Mouse (Mus musculus) naive thymus-derived CD4-positive, alpha-beta T cell, adult 5 months (primary cell): Measurements from ENCODE around the gene Clpx. TPM values are rescaled to one million over a fixed set of nuclear protein-coding genes. Genes with fewer than 3 reads are reported as not detected.

Experiments
- polyA plus RNA-seq: library from polyadenylated mRNA; unstranded; fragments of 100-300 nt; shearing (Covaris generic); gene quantifications from one replicate; pipeline ENCODE4 v1.2.1, GENCODE M21; 2017

Clpx gene
- polyA plus RNA-seq: 39.0 TPM

DNA sequence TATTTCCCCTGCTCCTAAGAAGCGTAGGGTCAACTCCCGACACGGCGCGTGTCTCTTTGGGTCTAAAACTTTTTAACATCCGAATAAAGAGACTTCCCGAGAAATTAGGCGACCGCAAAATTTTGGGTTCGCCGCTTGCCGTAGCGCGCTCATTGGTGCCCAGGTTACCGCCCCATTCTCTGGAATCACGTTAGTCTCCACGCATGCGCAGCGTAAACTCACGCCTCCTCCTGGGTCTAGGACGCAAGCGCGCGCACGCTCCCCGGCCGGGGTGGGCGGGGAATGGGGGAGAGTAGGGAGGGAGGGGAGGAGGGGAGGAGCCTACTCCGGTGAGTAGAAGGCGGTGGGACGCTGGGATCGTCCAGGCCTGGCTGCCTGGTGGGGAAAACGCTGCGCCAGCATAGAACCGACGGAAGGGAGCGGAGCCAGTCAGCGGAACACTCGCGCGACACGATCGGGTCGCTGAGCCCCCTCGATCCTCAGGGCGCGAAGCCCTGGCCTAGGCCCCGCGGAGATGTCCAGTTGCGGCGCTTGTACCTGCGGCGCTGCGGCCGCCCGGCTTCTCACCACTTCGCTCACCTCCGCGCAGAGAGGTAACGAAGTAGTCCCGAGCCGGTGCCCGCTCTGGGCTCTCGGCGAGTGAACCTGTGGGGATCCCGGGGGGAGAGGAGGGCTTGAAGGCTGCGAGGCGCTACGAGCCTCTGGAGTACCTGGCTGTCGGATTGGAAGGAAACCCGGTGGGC lies at the start of gene Clpx:
Gene Clpx (plus strand): TSS at position 288 of the 743 bp plus-strand sequence.

GRCm38 (mm10) chr9:65264959-65265358 lies 29.1 kb upstream of the Clpx start, which contains the start of gene Cilp:
Gene Cilp, plus strand, starts transcription at chr9:65265180.

DNA sequence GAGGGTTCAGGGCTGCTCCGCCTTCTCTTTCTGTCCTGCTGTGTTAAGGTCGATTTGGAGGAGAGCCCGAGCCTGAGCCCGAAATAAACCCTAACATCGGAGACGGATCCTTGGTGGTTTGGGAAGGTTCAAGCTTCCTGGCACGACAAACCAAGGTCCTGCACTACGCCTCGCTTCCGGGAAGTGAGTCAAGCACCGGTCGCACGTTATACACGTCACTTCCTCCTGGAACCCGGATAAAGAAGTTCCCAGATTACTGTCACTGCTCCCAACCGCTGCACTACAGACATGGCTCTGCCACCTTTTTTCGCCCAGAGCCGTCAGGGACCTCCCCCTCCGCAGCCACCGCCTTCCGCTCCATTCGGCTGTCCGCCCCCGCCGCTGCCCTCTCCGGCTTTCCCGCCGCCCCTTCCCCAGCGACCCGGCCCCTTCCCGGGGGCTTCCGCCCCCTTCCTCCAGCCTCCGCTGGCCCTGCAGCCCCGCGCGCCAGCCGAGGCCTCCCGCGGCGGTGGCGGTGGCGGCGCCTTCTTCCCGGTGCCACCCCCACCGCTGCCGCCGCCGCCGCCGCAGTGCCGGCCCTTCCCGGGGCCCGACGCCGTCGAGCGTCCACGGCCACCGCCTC lies 51.9 kb downstream of the Clpx start, which contains the start of gene Pdcd7:
Gene Pdcd7 (plus strand): TSS at position 251 of the 622 bp plus-strand sequence.

DNA sequence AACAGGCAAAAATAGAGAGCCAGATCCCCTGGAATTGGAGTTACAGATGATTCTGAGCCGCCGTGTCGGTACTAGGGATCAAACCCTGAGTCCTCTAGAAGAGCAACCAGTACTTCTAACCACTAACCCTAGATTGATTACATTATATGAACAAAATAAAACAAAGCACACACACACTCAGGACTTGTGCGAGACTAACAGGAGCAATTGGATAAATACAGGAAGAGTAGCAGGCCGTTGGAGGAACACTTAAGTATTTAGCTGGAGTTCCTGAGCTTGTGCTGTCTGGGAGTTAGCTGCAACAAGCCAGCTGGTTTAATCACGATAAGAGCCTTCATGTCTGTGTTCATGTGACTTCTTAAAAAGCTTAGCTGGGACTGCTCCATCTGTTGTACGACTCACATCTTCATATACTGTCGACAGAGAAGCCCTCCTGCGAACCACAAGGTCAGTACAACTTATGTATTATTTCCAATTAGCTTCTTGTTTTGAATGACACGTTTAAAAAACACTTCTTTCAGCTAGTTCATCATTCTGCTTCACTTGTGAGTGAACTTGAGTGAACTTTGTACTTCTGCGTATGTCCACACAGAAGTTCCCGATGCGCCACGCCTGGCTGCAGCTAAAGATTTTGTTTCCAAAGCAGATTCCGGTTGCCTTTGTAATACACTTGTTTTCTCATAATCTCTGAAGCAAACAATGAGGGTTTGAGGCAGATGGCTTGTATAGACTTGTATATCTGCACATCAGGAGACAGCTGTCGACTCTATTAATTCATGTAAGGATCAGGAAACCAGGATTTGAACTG lies 66.8 kb downstream of the Clpx start, which contains the start of gene Ubap1l:
Gene Ubap1l (plus strand): TSS at position 401 of the 808 bp plus-strand sequence.

Other genes starting within 250 kb of the Clpx start
- gene Igdcc4, start 192.8 kb upstream of the Clpx start, polyA plus RNA-seq: not detected
- gene Igdcc3, start 153.1 kb upstream of the Clpx start, polyA plus RNA-seq: not detected
- gene Parp16, start 98.9 kb upstream of the Clpx start, polyA plus RNA-seq: 6.1 TPM
- not detected for gene Cilp, start 29.1 kb upstream of the Clpx start, polyA plus RNA-seq
- 31.4 TPM for gene Pdcd7, start 51.8 kb downstream of the Clpx start, polyA plus RNA-seq
- gene Ubap1l, start 66.8 kb downstream of the Clpx start, polyA plus RNA-seq: not detected
- not detected for gene Kbtbd13, start 97.4 kb downstream of the Clpx start, polyA plus RNA-seq
- not detected for gene Rasl12, start 104.2 kb downstream of the Clpx start, polyA plus RNA-seq
- not detected for gene Slc51b, start 128.7 kb downstream of the Clpx start, polyA plus RNA-seq
- 34.6 TPM for gene Mtfmt, start 141.5 kb downstream of the Clpx start, polyA plus RNA-seq
- 92.1 TPM for gene Spg21, start 166.7 kb downstream of the Clpx start, polyA plus RNA-seq
- gene Ankdd1a, start 225.9 kb downstream of the Clpx start, polyA plus RNA-seq: not detected